Mouse (Mus musculus) liver, adult 2 months (tissue): ENCODE data around the gene Ugt1a6b. TPM values are rescaled to one million over a fixed set of nuclear protein-coding genes. Genes with fewer than 3 reads are reported as not detected.
"Not testable (repeated sequence)": the region's sequence is repeated elsewhere in the genome, so short reads cannot be mapped to it uniquely, and the experiment has no call there.

ENCODE experiments used
- DNase-seq: peaks from one replicate; pipeline ENCODE4 v3.0.0-alpha.2; 2011; ENCODE audit warnings: low read depth, low spot score; ENCODE audit errors: extremely low read depth
- H3K27ac ChIP-seq: fragments of 200-500 bp; replicated peaks from 2 replicates; pipeline ENCODE4 v1.5.1; 2012; ENCODE audit warnings: low read depth, mild to moderate bottlenecking, control low read depth, inconsistent platforms, low read length; ENCODE audit not compliant: insufficient read depth
- H3K27me3 ChIP-seq: fragments of 200-500 bp; 2 replicates; pipeline ENCODE4 v1.6.1; 2012; ENCODE audit warnings: mild to moderate bottlenecking, moderate library complexity, low read length, inconsistent platforms; ENCODE audit not compliant: control insufficient read depth, insufficient read depth
- H3K36me3 ChIP-seq: fragments of 200-500 bp; 2 replicates; pipeline ENCODE4 v1.6.1; 2012; ENCODE audit warnings: low read length, inconsistent platforms; ENCODE audit not compliant: control insufficient read depth, insufficient read depth
- H3K4me1 ChIP-seq: fragments of 200-500 bp; 2 replicates; pipeline ENCODE4 v1.6.1; 2011; ENCODE audit warnings: low read length; ENCODE audit not compliant: control insufficient read depth, insufficient read depth
- H3K4me3 ChIP-seq: fragments of 200-500 bp; 2 replicates; pipeline ENCODE4 v1.5.1; 2011; ENCODE audit warnings: low read depth, mild to moderate bottlenecking, control low read depth, low read length, moderate library complexity; ENCODE audit not compliant: insufficient read depth
- H3K79me2 ChIP-seq: fragments of 200-500 bp; 2 replicates; pipeline ENCODE4 v1.6.1; 2012; ENCODE audit warnings: inconsistent platforms, mild to moderate bottlenecking, low read length, moderate library complexity; ENCODE audit not compliant: control insufficient read depth, insufficient read depth
- H3K9ac ChIP-seq: fragments of 200-500 bp; 2 replicates; pipeline ENCODE4 v1.6.1; 2012; ENCODE audit warnings: low read depth, mild to moderate bottlenecking, control low read depth, inconsistent platforms, low read length
- CTCF ChIP-seq: fragments of 200-500 bp; IDR thresholded peaks from 2 replicates; pipeline ENCODE4 v1.5.1; 2011; ENCODE audit warnings: low read depth, low read length, control low read depth
- POLR2A ChIP-seq: fragments of 200-500 bp; IDR thresholded peaks from 2 replicates; pipeline ENCODE4 v1.6.1; 2011; ENCODE audit warnings: low read length, control low read depth; ENCODE audit not compliant: insufficient read depth; ENCODE audit errors: extremely low read depth
- WGBS: fragments of 180-500 bp; shearing (Covaris S2); methylation state at CpG from one replicate; pipeline ENCODE4 v1.1.7; 2018; 5-methylcytosine and 5-hydroxymethylcytosine counted together
- polyA plus RNA-seq: library from polyadenylated mRNA; depleted of rRNA; stranded (reverse); fragments of >200 nt; gene quantifications from 2 replicates; pipeline ENCODE4 v1.2.3, GENCODE M21; 2012
- total RNA-seq: library from RNA; depleted of rRNA; stranded (reverse); fragments of >200 nt; gene quantifications from 2 replicates; pipeline ENCODE4 v1.2.3, GENCODE M21; 2014

The Ugt1a6b gene
- total and polyA plus RNA-seq, 2 experiments, result 91.0 to 97.1 TPM

DNA sequence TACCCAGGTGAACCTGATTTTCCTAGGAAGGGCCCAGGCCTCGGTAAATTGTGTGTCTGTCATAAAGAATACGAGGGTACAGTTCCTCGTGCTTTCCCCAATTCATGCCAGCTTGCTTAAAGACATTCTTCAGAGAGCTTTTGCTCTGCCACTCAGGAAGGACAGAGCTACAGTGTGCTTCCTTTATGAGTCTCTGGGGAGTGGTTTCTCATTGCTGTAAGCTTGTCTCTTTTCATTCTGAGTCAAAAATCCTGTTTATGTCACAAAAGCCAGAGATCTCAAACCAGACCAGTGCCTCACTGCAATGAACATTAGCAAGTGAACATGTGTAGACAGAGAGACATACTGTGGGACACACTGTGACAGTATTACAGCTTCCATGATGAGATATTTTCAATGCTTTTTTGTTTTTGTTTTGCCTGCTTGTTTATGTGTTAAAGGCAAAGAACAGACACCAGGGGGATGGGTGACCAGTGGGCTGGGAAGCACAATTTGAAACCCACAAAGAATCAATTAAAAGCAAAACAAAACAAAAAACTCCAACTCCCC, 30.9 kb downstream of the Ugt1a6b start:
- H3K36me3 ChIP-seq, result peaks cover 4% of the 10 kb centered on the region; the same call in 1 of the 2 replicates
- H3K27me3 ChIP-seq, result no peaks in the 10 kb centered on the region
- DNase-seq, result no peak
- peak overlapping the region; percentile 25 for H3K27ac ChIP-seq
- H3K9ac ChIP-seq, result no peak overlapping the region; the same call in 1 of the 2 replicates
- peaks cover 53% of the 10 kb centered on the region for H3K4me1 ChIP-seq
- TF ChIP-seq POLR2A, result no peak
- no peak for TF ChIP-seq CTCF
- 20% methylated on average over 3 of the region's 3 CpGs for WGBS
- no peak overlapping the region for H3K4me3 ChIP-seq
- H3K79me2 ChIP-seq, result peaks cover 24% of the 10 kb centered on the region; the same call in 1 of the 2 replicates

DNA sequence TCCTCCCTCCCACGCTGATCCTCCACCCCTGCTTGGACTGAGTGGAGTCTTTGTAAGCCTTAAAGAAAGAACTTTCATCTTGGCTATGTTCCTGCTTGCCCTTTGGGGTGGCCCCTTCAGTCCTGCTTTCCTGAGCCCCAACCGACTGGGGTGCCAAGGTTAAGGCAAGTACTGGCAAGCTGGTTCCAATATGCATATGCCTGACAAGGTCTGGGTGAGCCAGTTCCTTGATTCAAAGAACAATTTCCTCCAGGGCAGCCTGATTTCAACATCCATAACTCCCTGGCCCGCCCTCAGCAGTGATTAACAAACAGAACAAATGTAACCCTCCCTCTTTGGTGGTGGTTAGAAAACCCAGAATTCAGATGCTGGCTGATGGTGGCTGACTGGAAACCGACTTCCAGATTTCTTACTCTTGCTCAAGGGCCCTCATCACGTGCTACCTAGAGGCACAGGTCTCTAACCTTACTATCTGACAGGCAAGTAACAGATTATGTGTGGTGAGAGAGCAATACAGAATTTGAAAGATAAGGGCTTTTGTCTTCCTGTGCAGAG, 31.5 kb downstream of the Ugt1a6b start, which contains the start of gene Ugt1a6a:
Gene Ugt1a6a (plus strand): TSS at position 353 of the 555 bp plus-strand sequence.
- H3K27ac ChIP-seq, result peak within 1 kb of the TSS; percentile 25
- H3K27me3 ChIP-seq, H3K36me3 ChIP-seq, H3K4me3 ChIP-seq, H3K9ac ChIP-seq: not testable (repeated sequence)
- DNase-seq, result peak; percentile 64
- peaks cover 24% of the 10 kb centered on the region; the same call in 1 of the 2 replicates for H3K79me2 ChIP-seq
- WGBS, result 6% methylated on average over 5 of the region's 5 CpGs
- peaks cover 56% of the 10 kb centered on the region for H3K4me1 ChIP-seq

DNA sequence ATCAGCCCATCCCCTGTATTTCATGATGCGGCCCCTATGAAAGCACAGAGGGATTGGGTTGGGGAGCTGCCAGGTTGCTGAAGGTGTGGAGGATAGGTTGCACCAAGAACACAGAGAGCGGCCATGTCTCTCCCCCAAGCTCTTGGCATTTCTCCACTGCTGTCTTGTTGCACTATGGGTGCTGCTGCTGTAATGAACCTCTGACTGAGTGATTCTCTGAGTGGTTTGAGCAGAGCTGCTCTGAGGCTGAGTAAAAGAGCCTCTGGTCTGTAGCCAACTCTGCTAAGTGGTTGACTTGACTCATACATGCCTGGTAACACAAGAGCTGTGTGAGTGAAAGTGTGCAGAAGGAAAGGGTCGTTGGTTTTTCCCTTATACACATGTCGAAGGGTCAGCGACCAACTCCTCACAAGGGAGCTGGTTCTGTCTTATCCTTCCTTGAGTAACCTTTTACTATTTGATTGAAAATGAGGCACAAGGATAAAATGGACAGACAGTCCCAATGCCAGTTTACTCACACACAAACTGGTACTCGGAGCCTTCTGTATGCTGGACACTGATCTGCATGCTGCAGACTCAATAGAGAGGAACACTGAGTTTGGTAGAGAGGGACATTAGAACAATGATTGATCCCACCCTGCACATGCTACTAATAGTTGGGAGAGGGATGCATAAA, 32.3 kb downstream of the Ugt1a6b start:
- peak overlapping the region; percentile 4; the same call in 1 of the 2 replicates for H3K27ac ChIP-seq
- H3K4me3 ChIP-seq, result not testable (repeated sequence)

DNA sequence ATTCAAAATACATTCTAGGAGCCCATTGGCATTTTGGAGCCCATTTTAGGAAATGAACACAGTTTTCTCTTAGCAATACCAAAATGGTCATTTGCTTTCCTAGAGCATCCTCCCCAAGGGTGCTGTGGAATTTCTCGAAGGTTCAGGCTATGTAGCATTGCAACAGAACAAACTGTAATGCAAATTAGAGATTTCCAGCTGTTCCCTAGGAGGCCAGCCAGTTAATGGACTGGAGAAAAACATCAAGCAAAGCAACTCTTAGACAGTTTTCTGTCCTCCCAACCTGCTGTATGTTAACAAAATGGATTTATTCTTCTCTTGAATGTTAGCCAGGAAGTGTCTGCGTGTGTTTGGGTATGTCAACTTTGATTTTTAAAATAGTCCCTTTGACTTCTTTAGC, 33.6 kb downstream of the Ugt1a6b start:
- Histone ChIP-seq H3K27ac (no peak overlapping the region), H3K27me3 (no peaks in the 10 kb centered on the region), H3K36me3 (peaks cover 4% of the 10 kb centered on the region; the same call in 1 of the 2 replicates), H3K9ac (no peak overlapping the region), H3K4me3 (no peak overlapping the region), H3K4me1 (peaks cover 56% of the 10 kb centered on the region), H3K79me2 (peaks cover 24% of the 10 kb centered on the region; the same call in 1 of the 2 replicates)
- 22% methylated on average over 2 of the region's 2 CpGs for WGBS
- TF ChIP-seq POLR2A, result no peak
- TF ChIP-seq CTCF, result no peak
- DNase-seq, result no peak

More for the DNA sequence above, 32.3 kb downstream of the Ugt1a6b start:
- WGBS, result 84% methylated on average over 6 of the region's 6 CpGs
- not testable (repeated sequence) for H3K9ac ChIP-seq, DNase-seq, H3K27me3 ChIP-seq, H3K36me3 ChIP-seq
- H3K4me1 ChIP-seq, result peaks cover 53% of the 10 kb centered on the region
- H3K79me2 ChIP-seq, result peaks cover 24% of the 10 kb centered on the region; the same call in 1 of the 2 replicates

DNA sequence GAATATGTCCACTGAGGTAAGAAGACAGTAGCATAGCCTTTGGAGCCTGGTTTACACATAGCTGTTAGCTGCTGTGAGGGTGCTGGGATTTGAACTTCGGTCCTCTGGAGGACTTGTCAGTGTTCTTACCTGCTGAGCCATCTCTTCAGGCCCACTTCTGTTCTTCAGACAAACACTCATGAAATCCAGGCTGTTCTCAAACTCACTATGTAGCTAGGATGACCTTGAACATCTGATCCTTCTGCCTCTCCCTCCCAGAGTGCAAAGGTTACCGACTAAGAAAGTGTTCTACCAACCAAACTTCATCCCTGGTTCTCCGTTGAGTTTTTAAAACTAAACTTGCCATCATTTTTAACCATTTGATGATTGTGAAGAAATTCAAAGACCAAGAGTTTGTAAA, 34.2 kb downstream of the Ugt1a6b start:
- Histone ChIP-seq H3K79me2 (peaks cover 22% of the 10 kb centered on the region; the same call in 1 of the 2 replicates), H3K27ac (peak overlapping the region; percentile 87), H3K27me3 (no peaks in the 10 kb centered on the region), H3K9ac (no peak overlapping the region), H3K4me1 (peaks cover 55% of the 10 kb centered on the region), H3K36me3 (peaks cover 4% of the 10 kb centered on the region; the same call in 1 of the 2 replicates), H3K4me3 (no peak overlapping the region)
- 51% methylated on average over 3 of the region's 3 CpGs for WGBS
- no peak for TF ChIP-seq POLR2A
- no peak for TF ChIP-seq CTCF
- DNase-seq, result peak; percentile 74

DNA sequence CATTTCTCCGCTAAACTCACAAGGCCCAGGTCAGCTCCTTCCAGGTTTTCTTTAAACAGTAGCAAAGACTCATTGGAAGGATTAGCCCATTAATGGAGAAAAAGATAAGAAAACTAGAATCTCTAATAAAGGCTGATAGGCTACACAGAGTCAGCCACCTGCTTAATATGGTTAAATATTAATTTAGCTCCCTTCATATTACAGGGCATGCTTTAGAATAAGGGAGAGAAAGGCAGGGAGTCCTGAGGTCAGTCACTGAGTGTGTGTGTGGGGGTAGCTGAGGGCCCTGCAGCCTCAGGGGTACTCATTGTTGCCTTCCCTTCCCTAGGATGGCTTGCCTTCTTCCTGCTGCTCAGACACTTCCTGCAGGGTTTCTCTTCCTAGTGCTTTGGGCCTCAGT, 35.1 kb downstream of the Ugt1a6b start:
- H3K4me1 ChIP-seq, result peaks cover 54% of the 10 kb centered on the region
- DNase-seq, result peak; percentile 49
- WGBS, result 73% methylated on average over 1 of the region's 1 CpGs
- no peak overlapping the region for H3K4me3 ChIP-seq
- TF ChIP-seq CTCF (no peak), POLR2A (no peak)
- H3K9ac ChIP-seq, result no peak overlapping the region
- H3K27me3 ChIP-seq, result no peaks in the 10 kb centered on the region
- peaks cover 4% of the 10 kb centered on the region; the same call in 1 of the 2 replicates for H3K36me3 ChIP-seq
- H3K27ac ChIP-seq, result peak overlapping the region; percentile 87
- H3K79me2 ChIP-seq, result peaks cover 24% of the 10 kb centered on the region; the same call in 1 of the 2 replicates

DNA sequence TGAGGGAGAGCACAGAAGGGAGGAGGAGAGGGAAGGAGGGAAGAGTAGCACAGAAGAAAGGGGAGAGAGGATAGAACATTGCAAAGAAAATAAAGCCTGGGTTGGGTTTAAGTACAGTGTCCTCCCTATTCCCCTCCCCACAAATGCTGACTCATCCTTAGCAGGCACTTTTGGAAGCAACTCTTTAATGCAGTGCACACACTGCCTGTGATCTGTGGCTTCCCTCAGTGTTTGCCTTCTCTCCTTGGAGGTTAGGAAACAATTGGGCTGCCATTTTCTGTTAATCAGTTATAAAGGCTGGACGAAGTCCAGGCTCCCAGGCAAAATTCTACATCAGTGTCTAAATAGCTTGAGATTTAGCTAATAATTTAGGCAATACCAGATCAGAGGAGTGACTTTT, 37.4 kb downstream of the Ugt1a6b start:
- peaks cover 43% of the 10 kb centered on the region for H3K4me1 ChIP-seq
- not testable (repeated sequence) for H3K27me3 ChIP-seq, H3K9ac ChIP-seq, H3K36me3 ChIP-seq, H3K4me3 ChIP-seq
- DNase-seq, result peak; percentile 72
- WGBS, result 8% methylated on average over 1 of the region's 1 CpGs
- H3K27ac ChIP-seq, result 0 out of 2 replicates have a peak overlapping the region, but pooled peaks have one; percentile 17
- H3K79me2 ChIP-seq, result peaks cover 18% of the 10 kb centered on the region; the same call in 1 of the 2 replicates
